Mouse (Mus musculus): ENCODE measurements around the gene Pdxp. TPM values are rescaled to one million over a fixed set of nuclear protein-coding genes. Genes with fewer than 3 reads are reported as not detected.
A peak's percentile ranks its signal among the peaks of the same experiment; 100 is the strongest.

Gene Pdxp
- total RNA-seq, 2 experiments from 2014 or later = 9.4 TPM; not detected in 1

- ATAC-seq (replicated peaks; ENCODE audit: low FRiP score, poor library complexity, severe bottlenecking) = no peak
These were observed 43.3 kb downstream of the Pdxp start for GRCm38 (mm10) chr15:78957021-78957420.

DNA sequence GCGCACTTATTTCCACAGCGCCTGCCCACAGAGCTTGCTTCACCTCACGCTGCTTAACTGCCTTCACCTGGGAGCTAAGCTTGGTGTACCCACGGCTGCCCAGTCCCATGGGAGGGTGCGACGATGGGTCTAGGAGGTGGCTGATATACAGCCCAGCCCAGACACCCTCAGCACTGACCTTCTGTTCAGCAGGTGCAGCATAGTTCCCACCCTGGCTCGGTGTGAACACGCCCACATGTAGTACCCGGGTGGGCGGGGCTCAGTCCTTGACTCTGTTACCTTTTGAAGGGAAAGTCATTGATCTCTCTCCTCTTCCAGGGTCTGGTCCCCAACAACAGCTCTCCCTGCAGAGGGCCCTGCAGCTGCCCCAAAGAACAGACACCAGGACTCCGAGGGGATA lies 45.8 kb downstream of the Pdxp start:
- no peak for ATAC-seq (replicated peaks; ENCODE audit: low FRiP score, poor library complexity, severe bottlenecking)

GRCm38 (mm10) chr15:78960088-78960487 lies 46.4 kb downstream of the Pdxp start:
- no peak for ATAC-seq (replicated peaks; ENCODE audit: low FRiP score, poor library complexity, severe bottlenecking)

DNA sequence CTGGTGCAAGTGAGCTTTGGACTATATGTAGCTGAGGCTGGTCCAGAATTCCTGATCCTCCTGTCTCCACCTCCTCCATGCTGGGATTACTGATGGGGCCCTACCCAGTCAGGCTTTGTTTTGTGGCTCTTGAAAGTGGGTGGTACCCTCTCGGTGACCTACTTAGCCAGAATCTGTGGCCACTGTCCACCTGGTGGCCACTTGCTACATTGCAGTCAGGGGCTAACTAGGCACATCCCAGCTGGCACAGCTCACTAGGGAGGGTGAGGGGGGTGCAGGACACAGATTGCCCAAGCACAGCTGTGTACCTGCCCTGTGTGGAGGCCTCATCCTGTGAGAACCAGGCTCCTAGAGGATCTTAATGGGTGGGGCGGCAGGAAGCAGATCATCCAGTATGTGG lies 49.2 kb downstream of the Pdxp start:
- peak; percentile 72 for ATAC-seq (replicated peaks; ENCODE audit: low FRiP score, poor library complexity, severe bottlenecking)

Other genes with a start within 250 kb of the Pdxp start
- gene Elfn2, start 195.1 kb upstream of the Pdxp start, total RNA-seq (2015; ENCODE audit: low replicate concordance) = not detected in 2 replicates
- 0.09 TPM in 1 of 2 replicates, not detected in the other for gene Elfn2, start 195.1 kb upstream of the Pdxp start, total RNA-seq (2017; ENCODE audit: low replicate concordance)
- gene Mfng, start 140.4 kb upstream of the Pdxp start, total RNA-seq (2015; ENCODE audit: low replicate concordance) = 0.38 and 1.7 TPM in 2 replicates
- gene Mfng, start 140.4 kb upstream of the Pdxp start, total RNA-seq (2017; ENCODE audit: low replicate concordance) = 0.17 and 0.98 TPM in 2 replicates
- gene Card10, start 110.9 kb upstream of the Pdxp start, total RNA-seq (2015; ENCODE audit: low replicate concordance) = 0.58 TPM in 1 of 2 replicates, not detected in the other
- gene Card10, start 110.9 kb upstream of the Pdxp start, total RNA-seq (2017; ENCODE audit: low replicate concordance) = 0.56 TPM in 1 of 2 replicates, not detected in the other
- not detected in 2 replicates for gene Cdc42ep1, start 71.3 kb upstream of the Pdxp start, total RNA-seq (2015; ENCODE audit: low replicate concordance)
- gene Cdc42ep1, start 71.3 kb upstream of the Pdxp start, total RNA-seq (2017; ENCODE audit: low replicate concordance) = 0.70 TPM in 1 of 2 replicates, not detected in the other
- gene Lgals2, start 58.4 kb upstream of the Pdxp start, total RNA-seq (2015; ENCODE audit: low replicate concordance) = not detected in 2 replicates
- gene Lgals2, start 58.4 kb upstream of the Pdxp start, total RNA-seq (2017; ENCODE audit: low replicate concordance) = not detected in 2 replicates
- gene Gga1, start 36.7 kb upstream of the Pdxp start, total RNA-seq (2015; ENCODE audit: low replicate concordance) = 6.5 and 17.1 TPM in 2 replicates
- gene Gga1, start 36.7 kb upstream of the Pdxp start, total RNA-seq (2017; ENCODE audit: low replicate concordance) = 3.5 and 3.7 TPM in 2 replicates
- gene Gm49510, start 14.3 kb upstream of the Pdxp start, total RNA-seq (2015; ENCODE audit: low replicate concordance) = not detected in 2 replicates
- gene Gm49510, start 14.3 kb upstream of the Pdxp start, total RNA-seq (2017; ENCODE audit: low replicate concordance) = 0.56 and 0.77 TPM in 2 replicates
- gene Sh3bp1, start 14.2 kb upstream of the Pdxp start, total RNA-seq (2015; ENCODE audit: low replicate concordance) = 13.6 and 15.2 TPM in 2 replicates
- gene Sh3bp1, start 14.2 kb upstream of the Pdxp start, total RNA-seq (2017; ENCODE audit: low replicate concordance) = 4.5 and 8.8 TPM in 2 replicates
- gene Lgals1, start 12.8 kb downstream of the Pdxp start, total RNA-seq (2015; ENCODE audit: low replicate concordance) = 46.1 and 56.2 TPM in 2 replicates
- 77.5 and 79.0 TPM in 2 replicates for gene Lgals1, start 12.8 kb downstream of the Pdxp start, total RNA-seq (2017; ENCODE audit: low replicate concordance)
- gene Nol12, start 21.0 kb downstream of the Pdxp start, total RNA-seq (2015; ENCODE audit: low replicate concordance) = 1.5 and 6.1 TPM in 2 replicates
- 7.6 and 10.7 TPM in 2 replicates for gene Nol12, start 21.0 kb downstream of the Pdxp start, total RNA-seq (2017; ENCODE audit: low replicate concordance)
- 42.6 and 43.6 TPM in 2 replicates for gene Triobp, start 33.8 kb downstream of the Pdxp start, total RNA-seq (2015; ENCODE audit: low replicate concordance)
- 16.3 and 20.9 TPM in 2 replicates for gene Triobp, start 33.8 kb downstream of the Pdxp start, total RNA-seq (2017; ENCODE audit: low replicate concordance)
- 6.5 and 8.6 TPM in 2 replicates for gene H1f0, start 114.5 kb downstream of the Pdxp start, total RNA-seq (2015; ENCODE audit: low replicate concordance)
- 8.2 and 20.5 TPM in 2 replicates for gene H1f0, start 114.5 kb downstream of the Pdxp start, total RNA-seq (2017; ENCODE audit: low replicate concordance)
- not detected in 2 replicates for gene Galr3, start 128.0 kb downstream of the Pdxp start, total RNA-seq (2015; ENCODE audit: low replicate concordance)
- gene Galr3, start 128.0 kb downstream of the Pdxp start, total RNA-seq (2017; ENCODE audit: low replicate concordance) = not detected in 2 replicates
- gene Ankrd54, start 149.0 kb downstream of the Pdxp start, total RNA-seq (2015; ENCODE audit: low replicate concordance) = 12.3 and 20.0 TPM in 2 replicates
- 7.5 and 11.4 TPM in 2 replicates for gene Ankrd54, start 149.0 kb downstream of the Pdxp start, total RNA-seq (2017; ENCODE audit: low replicate concordance)
- 29.4 and 47.6 TPM in 2 replicates for gene Eif3l, start 161.3 kb downstream of the Pdxp start, total RNA-seq (2015; ENCODE audit: low replicate concordance)
- 51.3 and 56.2 TPM in 2 replicates for gene Eif3l, start 161.3 kb downstream of the Pdxp start, total RNA-seq (2017; ENCODE audit: low replicate concordance)
- 0.77 and 1.9 TPM in 2 replicates for gene Micall1, start 195.0 kb downstream of the Pdxp start, total RNA-seq (2015; ENCODE audit: low replicate concordance)
- 0.68 and 0.98 TPM in 2 replicates for gene Micall1, start 195.0 kb downstream of the Pdxp start, total RNA-seq (2017; ENCODE audit: low replicate concordance)
- 16.1 and 20.7 TPM in 2 replicates for gene Polr2f, start 227.1 kb downstream of the Pdxp start, total RNA-seq (2015; ENCODE audit: low replicate concordance)
- 10.8 and 13.9 TPM in 2 replicates for gene Polr2f, start 227.1 kb downstream of the Pdxp start, total RNA-seq (2017; ENCODE audit: low replicate concordance)
- gene 1700088E04Rik, start 227.3 kb downstream of the Pdxp start, total RNA-seq (2015; ENCODE audit: low replicate concordance) = not detected in 2 replicates
- gene 1700088E04Rik, start 227.3 kb downstream of the Pdxp start, total RNA-seq (2017; ENCODE audit: low replicate concordance) = not detected in 2 replicates

All from erythroblast, adult 5-6 weeks (primary cell).